Mouse (Mus musculus) hindbrain, postnatal 0 days (tissue): ENCODE results near the gene Spats2. TPM values are rescaled to one million over a fixed set of nuclear protein-coding genes. Genes with fewer than 3 reads are reported as not detected.
A peak's percentile ranks its signal among the peaks of the same experiment; 100 is the strongest.
"Not testable (repeated sequence)": the region's sequence is repeated elsewhere in the genome, so short reads cannot be mapped to it uniquely, and the experiment has no call there.

Experiments used
- ATAC-seq: fragments of 200-750 bp; cut with Nextera tagmentation; 2 replicates; pipeline ENCODE4 v1.8.0; 2017; ENCODE audit warnings: mild to moderate bottlenecking, moderate TSS enrichment, moderate library complexity
- DNase-seq: peaks from one replicate; pipeline ENCODE4 v3.0.0-alpha.2; 2015; ENCODE audit warnings: low spot score
- H3K27ac ChIP-seq: fragments of 300-500 bp; sonication (generic); 2 replicates; pipeline ENCODE4 v1.5.1; 2014; ENCODE audit warnings: mild to moderate bottlenecking
- H3K27me3 ChIP-seq: fragments of 300-500 bp; sonication (generic); 2 replicates; pipeline ENCODE4 v1.6.1; 2014; ENCODE audit warnings: low read length, mixed read lengths; ENCODE audit not compliant: insufficient read depth
- H3K36me3 ChIP-seq: fragments of 300-500 bp; sonication (generic); 2 replicates; pipeline ENCODE4 v1.6.1; 2014; ENCODE audit warnings: low read length, mixed read lengths; ENCODE audit not compliant: insufficient read depth
- H3K4me1 ChIP-seq: fragments of 300-500 bp; sonication (generic); 2 replicates; pipeline ENCODE4 v1.6.1; 2014; ENCODE audit warnings: antibody characterized with exemption, low read length, mixed read lengths; ENCODE audit not compliant: insufficient read depth
- H3K4me2 ChIP-seq: fragments of 300-500 bp; sonication (generic); 2 replicates; pipeline ENCODE4 v1.6.1; 2014; ENCODE audit warnings: low read depth, mild to moderate bottlenecking, low read length, moderate library complexity, mixed read lengths
- H3K4me3 ChIP-seq: fragments of 300-500 bp; sonication (generic); 2 replicates; pipeline ENCODE4 v1.5.1; 2014; ENCODE audit warnings: low read length
- H3K9ac ChIP-seq: fragments of 300-500 bp; sonication (generic); replicated peaks from 2 replicates; pipeline ENCODE4 v1.6.1; 2014; ENCODE audit warnings: mild to moderate bottlenecking, low read length, moderate library complexity, mixed read lengths
- H3K9me3 ChIP-seq: fragments of 300-500 bp; sonication (generic); 2 replicates; pipeline ENCODE4 v1.6.1; 2016; ENCODE audit warnings: low read length, mixed read lengths
- CTCF ChIP-seq: IDR thresholded peaks from 2 replicates; pipeline ENCODE4 v1.5.1; 2016; ENCODE audit warnings: antibody characterized with exemption, control low read depth, low read depth
- WGBS: fragments of 180-500 bp; shearing (Covaris S2); extraction: QIAGEN DNeasy Blood & Tissue Kit; methylation state at CpG from one replicate; pipeline ENCODE4 v1.1.7; 2014; 5-methylcytosine and 5-hydroxymethylcytosine counted together
- polyA plus RNA-seq: library from polyadenylated mRNA; unstranded; fragments of >200 nt; fragmentation: Nextera tagmentation; extraction: Ambion mirVana; gene quantifications from 2 replicates; pipeline ENCODE4 v1.2.1, GENCODE M21; 2015
- total RNA-seq: library from RNA; depleted of rRNA; stranded (reverse); fragments of >200 nt; gene quantifications from 2 replicates; pipeline ENCODE4 v1.2.3, GENCODE M21; 2014

Spats2 gene
- total and polyA plus RNA-seq, 2 experiments from 2014 or later = 23.4 to 23.6 TPM

- H3K4me2 ChIP-seq = no peak overlapping the region
- H3K27me3 ChIP-seq = no peaks in the 10 kb centered on the region
- no peak overlapping the region for H3K4me3 ChIP-seq
- no peaks in the 10 kb centered on the region for H3K9me3 ChIP-seq
- H3K36me3 ChIP-seq = peaks cover 49% of the 10 kb centered on the region
- H3K9ac ChIP-seq = no peak overlapping the region
- 0 out of 2 replicates have a peak, but pooled peaks cover 3% of the 10 kb centered on the region for H3K4me1 ChIP-seq
- WGBS = 89% methylated on average over 9 of the region's 9 CpGs
- no peak for TF ChIP-seq CTCF
- ATAC-seq (no peak), DNase-seq (no peak)
- no peak overlapping the region for H3K27ac ChIP-seq
These were observed 123.3 kb downstream of the Spats2 start for GRCm38 (mm10) chr15:99248972-99249371.

GRCm38 (mm10) chr15:99249938-99250337, 124.2 kb downstream of the Spats2 start:
- H3K4me3 ChIP-seq = no peak overlapping the region
- 0 out of 2 replicates have a peak, but pooled peaks cover 3% of the 10 kb centered on the region for H3K4me1 ChIP-seq
- H3K4me2 ChIP-seq = no peak overlapping the region
- no peaks in the 10 kb centered on the region for H3K27me3 ChIP-seq
- DNase-seq (no peak), ATAC-seq (no peak)
- no peak for TF ChIP-seq CTCF
- WGBS = 94% methylated on average over 10 of the region's 11 CpGs
- H3K9ac ChIP-seq = no peak overlapping the region
- no peaks in the 10 kb centered on the region for H3K9me3 ChIP-seq
- no peak overlapping the region for H3K27ac ChIP-seq
- peaks cover 43% of the 10 kb centered on the region for H3K36me3 ChIP-seq

GRCm38 (mm10) chr15:99251111-99251510, 125.4 kb downstream of the Spats2 start:
- H3K9me3 ChIP-seq, ATAC-seq, H3K27me3 ChIP-seq, H3K27ac ChIP-seq, H3K4me1 ChIP-seq, DNase-seq: not testable (repeated sequence)
- Histone ChIP-seq H3K36me3 (peaks cover 33% of the 10 kb centered on the region), H3K4me2 (peak overlapping the region; percentile 60), H3K4me3 (peak overlapping the region; percentile 48), H3K9ac (peak overlapping the region; percentile 51; the same call in 1 of the 2 replicates)
- 1% methylated on average over 14 of the region's 15 CpGs for WGBS

GRCm38 (mm10) chr15:99251626-99252380, 126.1 kb downstream of the Spats2 start, which contains the start of gene Mcrs1:
Gene Mcrs1, minus strand, starts transcription at chr15:99251961.
- WGBS = under 1% methylated on average over 52 of the region's 52 CpGs
- no peaks in the 10 kb centered on the region for H3K27me3 ChIP-seq
- H3K4me1 ChIP-seq = 0 out of 2 replicates have a peak, but pooled peaks cover 3% of the 10 kb centered on the region
- peak; percentile 95 for ATAC-seq
- H3K9ac ChIP-seq = peak within 1 kb of the TSS; percentile 51
- peaks cover 26% of the 10 kb centered on the region for H3K36me3 ChIP-seq
- H3K27ac ChIP-seq = peak within 1 kb of the TSS; percentile 94
- H3K4me3 ChIP-seq = peak within 1 kb of the TSS; percentile 48
- H3K4me2 ChIP-seq = peak within 1 kb of the TSS; percentile 60
- 0 out of 2 replicates have a peak, but pooled peaks have one; percentile 15 for TF ChIP-seq CTCF
- peak; percentile 100 for DNase-seq
- no peaks in the 10 kb centered on the region for H3K9me3 ChIP-seq

DNA sequence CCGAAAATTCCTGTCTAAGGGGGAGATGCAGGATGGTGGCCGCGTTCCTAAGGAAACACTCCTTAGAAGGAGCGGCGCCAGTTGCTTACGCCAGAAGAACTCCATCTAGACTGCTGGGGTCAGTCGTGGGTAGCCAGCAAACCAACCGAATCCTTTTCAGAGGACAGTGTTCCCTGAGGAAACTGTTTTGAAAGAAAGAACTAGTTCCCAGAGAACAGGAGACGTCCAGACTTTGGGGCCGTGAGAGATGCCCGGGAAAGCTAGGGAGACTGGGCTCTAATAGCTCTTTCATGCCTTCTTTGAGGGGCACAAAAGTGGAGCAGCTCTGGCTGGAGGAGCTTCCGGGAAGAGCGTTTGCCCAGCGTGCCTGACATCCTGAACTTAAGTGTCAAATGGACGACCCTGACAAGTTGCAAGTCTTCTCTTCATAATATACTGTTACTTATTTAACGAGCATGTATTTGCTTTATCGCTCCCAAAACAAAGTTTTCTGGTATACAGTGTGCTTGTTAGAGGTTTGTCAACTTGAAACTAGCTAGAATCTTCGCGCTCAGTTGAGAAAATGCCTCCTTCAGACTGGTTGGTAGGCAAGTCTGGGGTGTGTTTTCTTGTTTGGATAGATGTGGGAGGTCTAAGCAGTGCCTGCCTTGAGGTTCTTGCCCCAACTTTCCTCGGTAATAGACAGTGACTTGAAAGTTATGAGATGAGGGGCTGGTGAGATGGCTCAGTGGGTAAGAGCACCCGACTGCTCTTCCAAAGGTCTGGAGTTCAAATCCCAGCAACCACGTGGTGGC, 126.9 kb downstream of the Spats2 start:
- peaks cover 20% of the 10 kb centered on the region; the same call in 1 of the 2 replicates for H3K36me3 ChIP-seq
- peak; percentile 45 for TF ChIP-seq CTCF
- peak overlapping the region; percentile 48 for H3K4me3 ChIP-seq
- ATAC-seq (peak; percentile 71), DNase-seq (peak; percentile 83)
- no peaks in the 10 kb centered on the region for H3K9me3 ChIP-seq
- WGBS = 5% methylated on average over 22 of the region's 22 CpGs
- 0 out of 2 replicates have a peak, but pooled peaks cover 3% of the 10 kb centered on the region for H3K4me1 ChIP-seq
- peak overlapping the region; percentile 94 for H3K27ac ChIP-seq
- H3K9ac ChIP-seq = peak overlapping the region; percentile 51
- no peaks in the 10 kb centered on the region for H3K27me3 ChIP-seq
- peak overlapping the region; percentile 60 for H3K4me2 ChIP-seq

GRCm38 (mm10) chr15:99253175-99253479, 127.4 kb downstream of the Spats2 start:
- not testable (repeated sequence) for ATAC-seq, H3K4me1 ChIP-seq, H3K27me3 ChIP-seq, H3K9ac ChIP-seq, H3K27ac ChIP-seq, H3K9me3 ChIP-seq, DNase-seq
- WGBS = 44% methylated on average over 2 of the region's 2 CpGs
- Histone ChIP-seq H3K4me2 (peak overlapping the region; percentile 60), H3K4me3 (peak overlapping the region; percentile 48; the same call in 1 of the 2 replicates), H3K36me3 (peaks cover 15% of the 10 kb centered on the region; the same call in 1 of the 2 replicates)
- 0 out of 2 replicates have a peak, but pooled peaks have one; percentile 3 for TF ChIP-seq CTCF
